Mouse (Mus musculus): ENCODE measurements at regions not wholly inside any gene's neighbourhood (a gene's known extent, or its start where the extent isn't known, plus 50 kb on each side); places are given as distances from the start of the nearest gene placed in this dataset.

DNA sequence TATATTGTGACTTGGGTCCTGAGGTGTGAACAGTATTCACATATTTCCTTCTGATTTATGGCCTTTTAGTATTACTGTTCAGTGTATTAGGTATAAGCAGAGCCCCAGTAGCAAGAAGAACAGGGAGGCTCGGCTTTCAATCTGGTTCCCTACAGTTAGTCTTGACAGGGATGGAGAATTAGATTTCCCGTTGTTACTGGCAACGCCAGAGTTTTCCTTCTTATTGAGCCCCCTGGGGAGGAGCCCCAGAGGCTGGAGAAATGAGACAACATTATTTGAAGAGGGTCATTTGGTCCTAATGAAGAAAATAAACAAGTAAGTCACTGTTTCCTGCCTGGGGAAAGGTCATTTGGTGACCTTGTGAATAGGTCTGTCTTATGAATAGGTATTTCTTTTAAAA, 285.1 kb upstream of the Pard3b start:
- no peak for TF ChIP-seq NANOG (IDR thresholded peaks at IDR 0.05; ENCODE audit: borderline replicate concordance, low read length)
- no peak for TF ChIP-seq POU5F1 (IDR thresholded peaks at IDR 0.05; ENCODE audit: borderline replicate concordance, low read length)
- TF ChIP-seq CTCF (conservative IDR thresholded peaks at IDR 0.05; ENCODE audit: low read length), result no peak
- H3K4me3 ChIP-seq (replicated peaks; ENCODE audit: low read length), result no peak overlapping the region
- H3K9me3 ChIP-seq (ENCODE audit: low read length), result no peaks in the 10 kb centered on the region

DNA sequence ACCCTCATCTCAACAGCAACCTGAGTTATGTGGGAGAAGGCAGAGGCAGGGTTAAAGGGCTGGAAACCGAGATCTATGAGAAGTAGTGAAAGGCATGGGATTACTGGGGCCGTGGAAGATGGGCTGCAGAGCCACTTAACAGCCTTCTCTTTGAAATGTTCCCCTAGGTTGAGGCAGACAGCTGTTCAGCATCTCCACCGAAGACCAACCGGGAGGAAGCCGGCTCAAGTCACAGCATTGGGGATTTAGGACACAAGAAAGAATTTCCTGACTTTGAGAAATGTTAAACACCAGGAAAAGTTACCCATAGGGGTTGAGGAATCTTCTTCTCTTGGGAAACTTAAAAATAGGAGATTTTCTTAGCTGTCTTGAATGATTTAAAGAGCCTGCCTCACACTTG, 283.4 kb upstream of the Pard3b start:
- no peaks in the 10 kb centered on the region for H3K36me3 ChIP-seq (ENCODE audit: insufficient read depth, low read length)
- no peak overlapping the region for H3K4me3 ChIP-seq (replicated peaks; ENCODE audit: low read length)
- no peaks in the 10 kb centered on the region for H3K9me3 ChIP-seq (ENCODE audit: low read length)
- no peaks in the 10 kb centered on the region for H3K27me3 ChIP-seq (ENCODE audit: insufficient read depth, low read length)
- TF ChIP-seq CTCF (conservative IDR thresholded peaks at IDR 0.05; ENCODE audit: low read length), result no peak
- TF ChIP-seq POU5F1 (IDR thresholded peaks at IDR 0.05; ENCODE audit: borderline replicate concordance, low read length), result no peak
- TF ChIP-seq NANOG (IDR thresholded peaks at IDR 0.05; ENCODE audit: borderline replicate concordance, low read length), result no peak
- H3K4me1 ChIP-seq (replicated peaks; ENCODE audit: low read depth, low read length), result no peaks in the 10 kb centered on the region

More for the DNA sequence above, 285.1 kb upstream of the Pard3b start:
- Histone ChIP-seq H3K4me1 (replicated peaks; ENCODE audit: low read depth, low read length) (no peaks in the 10 kb centered on the region), H3K27me3 (ENCODE audit: insufficient read depth, low read length) (no peaks in the 10 kb centered on the region), H3K36me3 (ENCODE audit: insufficient read depth, low read length) (no peaks in the 10 kb centered on the region)

GRCm38 (mm10) chr1:61359011-61359930, 279.4 kb upstream of the Pard3b start:
- no peak overlapping the region for H3K4me3 ChIP-seq (replicated peaks; ENCODE audit: low read length)
- no peaks in the 10 kb centered on the region for H3K4me1 ChIP-seq (replicated peaks; ENCODE audit: low read depth, low read length)
- no peaks in the 10 kb centered on the region for H3K27me3 ChIP-seq (ENCODE audit: insufficient read depth, low read length)
- no peaks in the 10 kb centered on the region for H3K36me3 ChIP-seq (ENCODE audit: insufficient read depth, low read length)
- no peaks in the 10 kb centered on the region for H3K9me3 ChIP-seq (ENCODE audit: low read length)
- TF ChIP-seq NANOG (IDR thresholded peaks at IDR 0.05; ENCODE audit: borderline replicate concordance, low read length), result no peak
- no peak for TF ChIP-seq POU5F1 (IDR thresholded peaks at IDR 0.05; ENCODE audit: borderline replicate concordance, low read length)
- TF ChIP-seq CTCF (conservative IDR thresholded peaks at IDR 0.05; ENCODE audit: low read length), result no peak

- Histone ChIP-seq H3K4me3 (replicated peaks; ENCODE audit: low read length) (no peak overlapping the region), H3K27me3 (ENCODE audit: insufficient read depth, low read length) (no peaks in the 10 kb centered on the region), H3K4me1 (replicated peaks; ENCODE audit: low read depth, low read length) (0 out of 2 replicates have a peak, but pooled peaks cover 5% of the 10 kb centered on the region), H3K9me3 (ENCODE audit: low read length) (no peaks in the 10 kb centered on the region), H3K36me3 (ENCODE audit: insufficient read depth, low read length) (no peaks in the 10 kb centered on the region)
- TF ChIP-seq POU5F1 (IDR thresholded peaks at IDR 0.05; ENCODE audit: borderline replicate concordance, low read length), result no peak
- TF ChIP-seq NANOG (IDR thresholded peaks at IDR 0.05; ENCODE audit: borderline replicate concordance, low read length), result no peak
- no peak for TF ChIP-seq CTCF (conservative IDR thresholded peaks at IDR 0.05; ENCODE audit: low read length)
These were observed 266.0 kb upstream of the Pard3b start for GRCm38 (mm10) chr1:61372581-61372980.

- Histone ChIP-seq H3K4me3 (replicated peaks; ENCODE audit: low read length) (no peak overlapping the region), H3K4me1 (replicated peaks; ENCODE audit: low read depth, low read length) (peaks cover 16% of the 10 kb centered on the region), H3K27me3 (ENCODE audit: insufficient read depth, low read length) (0 out of 2 replicates have a peak, but pooled peaks cover 5% of the 10 kb centered on the region), H3K9me3 (ENCODE audit: low read length) (no peaks in the 10 kb centered on the region), H3K36me3 (ENCODE audit: insufficient read depth, low read length) (no peaks in the 10 kb centered on the region)
- TF ChIP-seq CTCF (conservative IDR thresholded peaks at IDR 0.05; ENCODE audit: low read length) (no peak), NANOG (IDR thresholded peaks at IDR 0.05; ENCODE audit: borderline replicate concordance, low read length) (no peak)
These were observed 264.7 kb upstream of the Pard3b start for GRCm38 (mm10) chr1:61373661-61374491.

- peaks cover 5% of the 10 kb centered on the region; the same call in 1 of the 2 replicates for H3K27me3 ChIP-seq (ENCODE audit: insufficient read depth, low read length)
- H3K36me3 ChIP-seq (ENCODE audit: insufficient read depth, low read length), result no peaks in the 10 kb centered on the region
- H3K4me3 ChIP-seq (replicated peaks; ENCODE audit: low read length), result no peak overlapping the region
- H3K4me1 ChIP-seq (replicated peaks; ENCODE audit: low read depth, low read length), result peaks cover 18% of the 10 kb centered on the region
- TF ChIP-seq POU5F1 (IDR thresholded peaks at IDR 0.05; ENCODE audit: borderline replicate concordance, low read length) (no peak), CTCF (conservative IDR thresholded peaks at IDR 0.05; ENCODE audit: low read length) (no peak), NANOG (IDR thresholded peaks at IDR 0.05; ENCODE audit: borderline replicate concordance, low read length) (no peak)
- no peaks in the 10 kb centered on the region for H3K9me3 ChIP-seq (ENCODE audit: low read length)
These were observed 262.2 kb upstream of the Pard3b start for GRCm38 (mm10) chr1:61376417-61376816.

GRCm38 (mm10) chr1:61377070-61377469, 261.6 kb upstream of the Pard3b start:
- Histone ChIP-seq H3K9me3 (ENCODE audit: low read length) (no peaks in the 10 kb centered on the region), H3K4me1 (replicated peaks; ENCODE audit: low read depth, low read length) (peaks cover 18% of the 10 kb centered on the region), H3K4me3 (replicated peaks; ENCODE audit: low read length) (no peak overlapping the region), H3K27me3 (ENCODE audit: insufficient read depth, low read length) (peaks cover 5% of the 10 kb centered on the region; the same call in 1 of the 2 replicates), H3K36me3 (ENCODE audit: insufficient read depth, low read length) (no peaks in the 10 kb centered on the region)
- peak; percentile 74 for TF ChIP-seq CTCF (conservative IDR thresholded peaks at IDR 0.05; ENCODE audit: low read length)
- TF ChIP-seq NANOG (IDR thresholded peaks at IDR 0.05; ENCODE audit: borderline replicate concordance, low read length), result no peak

DNA sequence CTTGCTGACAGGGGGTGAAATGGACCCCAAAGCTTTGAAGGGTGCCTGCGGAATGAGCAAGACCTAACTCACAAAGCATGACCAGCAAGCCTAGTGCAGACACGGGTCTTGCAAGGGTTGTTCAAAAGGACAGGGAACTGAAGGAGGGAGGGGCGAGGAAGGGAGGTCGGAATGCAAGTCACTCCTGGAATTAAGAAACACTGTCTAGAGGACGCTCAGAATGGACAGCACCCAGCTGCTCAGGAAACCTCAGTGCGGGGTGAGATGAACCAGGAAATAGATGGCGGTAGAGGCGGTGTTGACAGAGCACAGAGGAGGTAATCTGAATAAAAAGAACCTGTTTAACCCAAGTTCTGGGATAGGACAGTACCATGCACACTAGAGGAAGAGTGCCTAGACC, 260.4 kb upstream of the Pard3b start:
- no peaks in the 10 kb centered on the region for H3K9me3 ChIP-seq (ENCODE audit: low read length)
- peaks cover 18% of the 10 kb centered on the region for H3K4me1 ChIP-seq (replicated peaks; ENCODE audit: low read depth, low read length)
- TF ChIP-seq CTCF (conservative IDR thresholded peaks at IDR 0.05; ENCODE audit: low read length), result no peak
- TF ChIP-seq POU5F1 (IDR thresholded peaks at IDR 0.05; ENCODE audit: borderline replicate concordance, low read length), result no peak
- no peak for TF ChIP-seq NANOG (IDR thresholded peaks at IDR 0.05; ENCODE audit: borderline replicate concordance, low read length)
- H3K27me3 ChIP-seq (ENCODE audit: insufficient read depth, low read length), result peaks cover 5% of the 10 kb centered on the region; the same call in 1 of the 2 replicates
- no peak overlapping the region; the same call in 1 of the 2 replicates for H3K4me3 ChIP-seq (replicated peaks; ENCODE audit: low read length)
- H3K36me3 ChIP-seq (ENCODE audit: insufficient read depth, low read length), result no peaks in the 10 kb centered on the region
